Mouse (Mus musculus) limb, embryonic 12.5 days (tissue): ENCODE results near the gene Ubn2. TPM values are rescaled to one million over a fixed set of nuclear protein-coding genes. Genes with fewer than 3 reads are reported as not detected.
"Not testable (repeated sequence)": the region's sequence is repeated elsewhere in the genome, so short reads cannot be mapped to it uniquely, and the experiment has no call there.

Source experiments
- ATAC-seq: fragments of 200-750 bp; cut with Nextera tagmentation; 2 replicates; pipeline ENCODE4 v1.8.0; 2017; ENCODE audit warnings: low read depth, moderate TSS enrichment; ENCODE audit not compliant: insufficient number of reproducible peaks, insufficient read depth, low FRiP score, low TSS enrichment
- H3K27ac ChIP-seq: fragments of 300-500 bp; sonication (generic); 2 replicates; pipeline ENCODE4 v1.5.1; 2016; ENCODE audit warnings: mild to moderate bottlenecking, moderate library complexity
- H3K27me3 ChIP-seq: fragments of 300-500 bp; sonication (generic); 2 replicates; pipeline ENCODE4 v1.6.1; 2016; ENCODE audit warnings: mild to moderate bottlenecking, moderate library complexity
- H3K36me3 ChIP-seq: fragments of 300-500 bp; sonication (generic); 2 replicates; pipeline ENCODE4 v1.6.1; 2016; ENCODE audit warnings: mild to moderate bottlenecking, moderate library complexity
- H3K4me1 ChIP-seq: fragments of 300-500 bp; sonication (generic); replicated peaks from 2 replicates; pipeline ENCODE4 v1.6.1; 2016
- H3K4me2 ChIP-seq: fragments of 300-500 bp; sonication (generic); 2 replicates; pipeline ENCODE4 v1.6.1; 2016; ENCODE audit warnings: mild to moderate bottlenecking, moderate library complexity
- H3K4me3 ChIP-seq: fragments of 300-500 bp; sonication (generic); replicated peaks from 2 replicates; pipeline ENCODE4 v1.5.1; 2016; ENCODE audit warnings: mild to moderate bottlenecking
- H3K9ac ChIP-seq: fragments of 300-500 bp; sonication (generic); replicated peaks from 2 replicates; pipeline ENCODE4 v1.6.1; 2016; ENCODE audit warnings: mild to moderate bottlenecking, moderate library complexity
- H3K9me3 ChIP-seq: fragments of 300-500 bp; sonication (generic); 2 replicates; pipeline ENCODE4 v1.6.1; 2016; ENCODE audit warnings: mild to moderate bottlenecking, moderate library complexity
- WGBS: fragments of 180-500 bp; shearing (Covaris S2); methylation state at CpG from one replicate; pipeline ENCODE4 v1.1.7; 2016; 5-methylcytosine and 5-hydroxymethylcytosine counted together
- polyA plus RNA-seq: library from polyadenylated mRNA; unstranded; fragments of >200 nt; fragmentation: Nextera tagmentation; extraction: Ambion mirVana; gene quantifications from 2 replicates; pipeline ENCODE4 v1.2.1, GENCODE M21; 2016

The Ubn2 gene
- polyA plus RNA-seq, 1 experiment from 2014 or later, result 21.3 TPM

DNA sequence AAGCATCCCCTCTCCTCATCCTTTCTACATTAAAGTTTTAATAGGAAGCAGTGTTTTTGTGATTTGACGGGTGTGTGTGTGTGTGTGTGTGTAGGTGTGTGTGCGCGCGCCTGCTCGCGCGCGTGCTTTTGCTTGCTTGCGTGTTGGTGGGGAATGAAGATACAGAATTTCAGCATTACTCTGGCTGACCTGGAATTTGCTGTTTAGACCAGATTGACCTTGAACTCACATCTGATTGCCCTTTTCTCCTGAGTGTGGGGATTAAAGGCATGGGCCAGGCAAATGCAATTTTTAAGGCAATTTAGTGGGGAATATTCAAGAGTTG, 101.6 kb downstream of the Ubn2 start:
- 3% methylated on average over 9 of the region's 9 CpGs for WGBS
- Histone ChIP-seq H3K4me1 (peaks cover 5% of the 10 kb centered on the region; the same call in 1 of the 2 replicates), H3K36me3 (peaks cover 7% of the 10 kb centered on the region), H3K27ac (peak overlapping the region; percentile 96), H3K9ac (peak overlapping the region; percentile 81), H3K4me3 (peak overlapping the region; percentile 78), H3K27me3 (no peaks in the 10 kb centered on the region), H3K4me2 (peak overlapping the region; percentile 70), H3K9me3 (no peaks in the 10 kb centered on the region)
- no peak for ATAC-seq

GRCm38 (mm10) chr6:38535788-38536187, 102.0 kb downstream of the Ubn2 start:
- Histone ChIP-seq H3K4me1 (peaks cover 5% of the 10 kb centered on the region; the same call in 1 of the 2 replicates), H3K4me3 (peak overlapping the region; percentile 78), H3K27ac (no peak overlapping the region), H3K27me3 (no peaks in the 10 kb centered on the region), H3K36me3 (peaks cover 11% of the 10 kb centered on the region), H3K9ac (no peak overlapping the region), H3K4me2 (peak overlapping the region; percentile 70), H3K9me3 (no peaks in the 10 kb centered on the region)
- no peak for ATAC-seq
- WGBS, result 88% methylated on average over 1 of the region's 1 CpGs

GRCm38 (mm10) chr6:38544141-38544540, 110.4 kb downstream of the Ubn2 start:
- H3K27ac ChIP-seq, H3K9me3 ChIP-seq, H3K4me1 ChIP-seq, H3K27me3 ChIP-seq, H3K4me3 ChIP-seq, H3K4me2 ChIP-seq, ATAC-seq, H3K9ac ChIP-seq: not testable (repeated sequence)
- H3K36me3 ChIP-seq, result peaks cover 14% of the 10 kb centered on the region
- 92% methylated on average over 5 of the region's 5 CpGs for WGBS

- not testable (repeated sequence) for H3K9ac ChIP-seq, H3K27ac ChIP-seq, H3K4me1 ChIP-seq, H3K4me2 ChIP-seq, H3K27me3 ChIP-seq, H3K4me3 ChIP-seq, ATAC-seq, H3K9me3 ChIP-seq, H3K36me3 ChIP-seq
- WGBS, result 84% methylated on average over 2 of the region's 2 CpGs
Observed at GRCm38 (mm10) chr6:38547005-38547404, 113.3 kb downstream of the Ubn2 start.

- no peaks in the 10 kb centered on the region for H3K36me3 ChIP-seq
- H3K9me3 ChIP-seq, result no peaks in the 10 kb centered on the region
- H3K4me3 ChIP-seq, result no peak overlapping the region
- H3K4me2 ChIP-seq, result no peak overlapping the region
- H3K9ac ChIP-seq, result no peak overlapping the region
- no peak overlapping the region for H3K27ac ChIP-seq
- no peaks in the 10 kb centered on the region for H3K4me1 ChIP-seq
- ATAC-seq, result no peak
- WGBS, result 89% methylated on average over 1 of the region's 1 CpGs
- no peaks in the 10 kb centered on the region for H3K27me3 ChIP-seq
Observed at GRCm38 (mm10) chr6:38547707-38548106, 114.0 kb downstream of the Ubn2 start.

DNA sequence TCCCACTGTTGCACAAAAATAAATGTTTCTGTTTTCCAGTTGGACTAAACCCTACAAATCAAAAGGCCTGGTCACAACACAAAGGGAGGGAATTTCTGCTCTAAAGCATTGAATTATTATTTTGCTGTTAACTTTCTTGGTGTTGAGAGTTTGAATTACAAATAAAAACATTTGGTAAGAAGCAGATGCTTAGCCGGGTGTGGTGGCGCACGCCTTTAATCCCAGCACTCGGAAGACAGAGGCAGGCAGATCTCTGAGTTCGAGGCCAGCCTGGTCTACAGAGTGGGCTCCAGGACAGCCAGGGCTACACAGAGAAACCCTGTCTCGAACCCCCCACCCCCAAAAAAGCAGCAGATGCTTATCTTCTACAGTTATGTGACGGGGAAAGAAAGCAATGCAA, 114.8 kb downstream of the Ubn2 start:
- H3K9ac ChIP-seq, H3K4me2 ChIP-seq, H3K9me3 ChIP-seq, H3K36me3 ChIP-seq, ATAC-seq, H3K4me3 ChIP-seq, H3K4me1 ChIP-seq, H3K27ac ChIP-seq, H3K27me3 ChIP-seq: not testable (repeated sequence)
- WGBS, result 93% methylated on average over 7 of the region's 7 CpGs

- H3K27ac ChIP-seq, result peak overlapping the region; percentile 99; the same call in 1 of the 2 replicates
- peak overlapping the region; percentile 77; the same call in 1 of the 2 replicates for H3K4me3 ChIP-seq
- H3K4me2 ChIP-seq, result peak overlapping the region; percentile 66
- WGBS, result 86% methylated on average over 6 of the region's 6 CpGs
- not testable (repeated sequence) for H3K4me1 ChIP-seq, H3K9me3 ChIP-seq, ATAC-seq, H3K27me3 ChIP-seq, H3K36me3 ChIP-seq
- peak overlapping the region; percentile 84; the same call in 1 of the 2 replicates for H3K9ac ChIP-seq
Observed at GRCm38 (mm10) chr6:38549840-38550239, 116.1 kb downstream of the Ubn2 start.

DNA sequence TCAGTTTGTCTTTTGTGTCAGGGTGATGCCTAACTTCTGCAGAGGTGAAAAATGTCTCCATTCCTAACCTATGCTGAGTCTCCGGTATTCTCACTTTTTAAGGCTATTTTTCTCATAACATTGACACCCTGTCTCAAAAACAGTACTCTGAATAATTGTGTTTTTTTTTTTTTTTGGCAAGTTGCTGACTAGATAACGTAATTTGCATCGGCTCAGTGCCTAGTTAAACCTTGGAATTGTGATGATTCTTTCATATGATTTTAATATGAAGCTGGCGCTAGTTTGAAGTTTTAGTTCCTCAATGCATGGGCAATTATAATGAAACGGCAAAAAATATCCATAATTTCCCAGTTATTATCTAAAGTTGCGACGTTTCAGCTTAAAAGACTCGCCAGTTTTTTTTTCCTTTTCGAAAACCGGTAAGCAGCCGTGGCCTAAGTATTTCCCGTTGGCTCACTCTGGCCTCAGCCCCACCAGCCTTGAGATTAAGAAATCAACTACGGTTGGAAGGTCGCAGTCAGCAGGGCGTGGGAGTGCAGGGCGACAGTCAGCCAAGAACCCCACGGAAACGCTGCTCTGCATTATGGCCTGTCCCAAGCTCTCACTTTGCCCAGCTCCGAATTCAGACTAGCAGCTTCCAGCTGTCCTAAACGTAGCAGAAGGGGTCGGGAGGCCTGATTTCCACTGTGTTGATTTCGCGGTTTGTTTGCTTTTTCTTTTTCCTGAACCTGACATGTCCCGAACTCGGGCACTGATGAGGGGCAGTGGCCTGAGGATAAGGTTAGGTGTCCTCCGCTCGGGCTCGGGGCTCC, 116.7 kb downstream of the Ubn2 start:
- no peaks in the 10 kb centered on the region for H3K27me3 ChIP-seq
- H3K4me3 ChIP-seq, result peak overlapping the region; percentile 77
- peaks cover 6% of the 10 kb centered on the region for H3K4me1 ChIP-seq
- peak overlapping the region; percentile 99 for H3K27ac ChIP-seq
- H3K9ac ChIP-seq, result peak overlapping the region; percentile 84
- peaks cover 8% of the 10 kb centered on the region for H3K36me3 ChIP-seq
- H3K4me2 ChIP-seq, result peak overlapping the region; percentile 66
- 0 out of 2 replicates have a peak, but pooled peaks have one; percentile 7 for ATAC-seq
- 10% methylated on average over 28 of the region's 28 CpGs for WGBS
- no peaks in the 10 kb centered on the region for H3K9me3 ChIP-seq

DNA sequence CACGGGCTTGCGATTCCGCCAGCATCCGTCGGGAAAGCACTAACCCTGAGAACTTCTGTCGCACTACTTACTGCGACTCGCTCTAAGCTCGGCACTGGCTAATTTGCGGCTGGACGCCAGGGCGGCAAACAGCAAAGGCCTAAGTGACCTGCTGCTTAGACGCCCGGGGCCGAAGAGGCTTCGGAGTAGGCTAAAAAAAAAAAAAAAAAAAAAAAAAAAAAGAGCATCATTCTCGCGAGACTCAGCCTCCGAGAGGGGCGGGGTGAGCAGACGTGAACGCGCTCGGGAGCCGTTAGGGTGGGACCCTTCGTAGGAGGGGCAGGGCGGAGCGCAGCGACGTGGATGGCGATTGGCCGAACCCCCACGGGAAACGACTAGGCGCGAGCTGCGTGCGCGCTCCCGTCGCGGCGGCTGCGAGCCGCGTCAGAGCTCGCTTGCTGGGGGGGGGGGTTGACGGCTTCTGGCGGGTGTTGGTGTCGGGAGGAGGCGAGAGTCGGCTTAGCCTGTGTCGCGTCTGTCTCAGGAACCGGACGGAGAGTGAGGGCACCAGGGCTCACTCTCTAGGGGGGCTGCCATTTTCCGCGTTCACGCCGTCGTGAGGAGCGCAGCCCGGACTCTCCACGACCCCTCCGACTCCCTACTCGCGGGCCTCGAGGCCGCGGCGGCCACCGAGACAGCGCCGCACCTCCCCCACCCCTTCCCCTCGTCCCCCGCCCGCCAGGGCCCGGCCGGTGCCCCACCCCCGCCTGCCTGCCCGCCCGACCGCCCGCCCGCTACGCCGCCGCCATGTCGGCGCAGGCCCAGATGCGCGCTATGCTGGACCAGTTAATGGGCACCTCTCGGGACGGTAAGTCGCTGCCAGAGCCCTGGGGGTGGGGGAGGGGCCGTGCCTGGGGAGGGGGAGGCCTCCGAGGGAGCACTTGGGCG, 117.6 kb downstream of the Ubn2 start, which contains the start of gene Luc7l2:
Gene Luc7l2, plus strand, starts transcription at position 273 of the 927 bp plus-strand sequence.
- peak within 1 kb of the TSS; percentile 99 for H3K27ac ChIP-seq
- WGBS, result 0% methylated on average over 89 of the region's 98 CpGs
- peak within 1 kb of the TSS; percentile 66 for H3K4me2 ChIP-seq
- no peaks in the 10 kb centered on the region for H3K27me3 ChIP-seq
- H3K9me3 ChIP-seq, result no peaks in the 10 kb centered on the region
- H3K36me3 ChIP-seq, result peaks cover 16% of the 10 kb centered on the region
- peak within 1 kb of the TSS; percentile 77 for H3K4me3 ChIP-seq
- peak within 1 kb of the TSS; percentile 93 for H3K9ac ChIP-seq
- ATAC-seq, result peak; percentile 84
- H3K4me1 ChIP-seq, result peaks cover 8% of the 10 kb centered on the region

- ATAC-seq, result peak; percentile 94
- H3K27me3 ChIP-seq, result no peaks in the 10 kb centered on the region
- peaks cover 9% of the 10 kb centered on the region for H3K4me1 ChIP-seq
- H3K4me2 ChIP-seq, result peak overlapping the region; percentile 53
- peak overlapping the region; percentile 99 for H3K27ac ChIP-seq
- under 1% methylated on average over 32 of the region's 32 CpGs for WGBS
- no peaks in the 10 kb centered on the region for H3K9me3 ChIP-seq
- peak overlapping the region; percentile 93 for H3K9ac ChIP-seq
- H3K4me3 ChIP-seq, result peak overlapping the region; percentile 77
- peaks cover 16% of the 10 kb centered on the region for H3K36me3 ChIP-seq
Observed at GRCm38 (mm10) chr6:38551989-38552635, 118.4 kb downstream of the Ubn2 start.

DNA sequence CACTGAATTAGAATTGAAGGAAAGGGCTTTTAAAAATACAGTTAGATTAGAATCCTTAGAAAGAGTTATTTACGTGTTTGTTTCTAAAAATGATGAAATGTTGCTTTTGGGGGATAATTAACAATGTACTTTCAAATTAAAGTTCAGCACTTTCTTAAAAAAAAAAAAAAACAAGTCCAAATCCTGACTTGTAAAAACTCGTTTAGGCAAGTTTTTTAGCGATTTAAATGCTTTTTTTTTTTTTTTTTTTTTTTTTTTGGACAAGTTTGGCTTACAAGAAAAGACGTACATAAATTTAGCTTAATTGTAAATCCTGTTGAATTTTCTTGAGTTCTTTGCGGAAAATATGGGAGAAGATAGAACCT, 118.9 kb downstream of the Ubn2 start:
- Histone ChIP-seq H3K4me2 (peak overlapping the region; percentile 53), H3K9me3 (no peaks in the 10 kb centered on the region), H3K4me3 (peak overlapping the region; percentile 77), H3K4me1 (peaks cover 9% of the 10 kb centered on the region), H3K27me3 (no peaks in the 10 kb centered on the region), H3K27ac (no peak overlapping the region), H3K36me3 (peaks cover 18% of the 10 kb centered on the region), H3K9ac (peak overlapping the region; percentile 93; the same call in 1 of the 2 replicates)
- ATAC-seq, result no peak
- 26% methylated on average over 5 of the region's 5 CpGs for WGBS
